Comparison of ENCODE assay signal across 18 mouse cellular contexts in genomic region chr5:53524831-53525230, GRCm38 (mm10). TPM values are rescaled to one million over a fixed set of nuclear protein-coding genes. Genes with fewer than 3 reads are reported as not detected.
DNase-seq lines count a peak whose midpoint lies in the region; ATAC-seq and TF ChIP-seq lines count a peak whose summit lies in the region.
"Had no signal": no experiment of that assay in that cellular context is flagged by ENCODE, and none has a peak within 500 bp of the region (broad histone marks: within the 10 kb centered on the region; RNA-seq: fewer than 3 reads in every experiment).

No protein-coding gene starts in this region.

- no peak for DNase-seq in hindbrain, embryonic 14.5 days (ENCODE audit: low spot score)
- DNase-seq in R1 (ENCODE audit: low read depth, low spot score): peak; percentile 88
- peak; percentile 26 for DNase-seq in fat pad, adult 2 months (ENCODE audit: extremely low read depth, low read depth, low spot score)
- DNase-seq in right cerebral cortex, postnatal 25 days: no peak
- no peak for DNase-seq in frontal cortex, postnatal 25 days (ENCODE audit: low spot score in 2 of 2)
- no peak for DNase-seq in cerebellum, adult 11-12 months
- DNase-seq: adrenal gland, postnatal 14 days; gastrocnemius, postnatal 36 days; heart, adult 11 months; heart, postnatal 4 days; kidney, adult 8-10 months had no signal

- WGBS in hindbrain, embryonic 12.5 days: 52% methylated on average over 5 of the region's 5 CpGs
- WGBS in hindbrain, embryonic 14.5 days: 43% methylated on average over 5 of the region's 5 CpGs

- no peak overlapping the region for H3K9ac ChIP-seq in hindbrain, embryonic 12.5 days
- H3K9ac ChIP-seq in hindbrain, embryonic 14.5 days: no peak overlapping the region
- H3K9ac ChIP-seq: embryonic facial prominence, embryonic 13.5 days; heart, embryonic 13.5 days had no signal

- no peaks in the 10 kb centered on the region for H3K36me3 ChIP-seq in hindbrain, embryonic 12.5 days
- no peaks in the 10 kb centered on the region for H3K36me3 ChIP-seq in hindbrain, embryonic 14.5 days (replicated peaks; ENCODE audit: control insufficient read depth, insufficient read depth)
- H3K36me3 ChIP-seq in E14TG2a.4 (ENCODE audit: insufficient read depth, low read length): no peaks in the 10 kb centered on the region
- H3K36me3 ChIP-seq: embryonic facial prominence, embryonic 13.5 days; heart, embryonic 13.5 days had no signal

- H3K27ac ChIP-seq in hindbrain, embryonic 12.5 days: 0 out of 2 replicates have a peak overlapping the region, but pooled peaks have one; percentile 14
- H3K27ac ChIP-seq in hindbrain, embryonic 14.5 days: no peak overlapping the region
- H3K27ac ChIP-seq: embryonic facial prominence, embryonic 13.5 days; heart, embryonic 13.5 days had no signal

- no peaks in the 10 kb centered on the region for H3K9me3 ChIP-seq in hindbrain, embryonic 12.5 days (replicated peaks)
- H3K9me3 ChIP-seq in hindbrain, embryonic 14.5 days (ENCODE audit: control insufficient read depth, low read length): no peaks in the 10 kb centered on the region
- H3K9me3 ChIP-seq in E14TG2a.4 (ENCODE audit: low read length): no peaks in the 10 kb centered on the region
- H3K9me3 ChIP-seq: embryonic facial prominence, embryonic 13.5 days; forebrain, embryonic 13.5 days had no signal

- TF ChIP-seq CTCF in E14TG2a.4 (conservative IDR thresholded peaks at IDR 0.05; ENCODE audit: low read length): no peak

- H3K27me3 ChIP-seq in hindbrain, embryonic 12.5 days: no peaks in the 10 kb centered on the region
- no peaks in the 10 kb centered on the region for H3K27me3 ChIP-seq in hindbrain, embryonic 14.5 days (ENCODE audit: control insufficient read depth, insufficient read depth, low read length)
- H3K27me3 ChIP-seq in E14TG2a.4 (ENCODE audit: insufficient read depth, low read length): peaks cover 11% of the 10 kb centered on the region
- H3K27me3 ChIP-seq: embryonic facial prominence, embryonic 13.5 days; forebrain, embryonic 13.5 days had no signal

- ATAC-seq in hindbrain, embryonic 12.5 days (ENCODE audit: low FRiP score): no peak
- no peak for ATAC-seq in hindbrain, embryonic 14.5 days (ENCODE audit: low FRiP score)
- ATAC-seq: inflammation-experienced regulatory T-cells, adult 6 months; intestine, postnatal 0 days had no signal

- H3K4me1 ChIP-seq in hindbrain, embryonic 12.5 days: peaks cover 21% of the 10 kb centered on the region
- peaks cover 15% of the 10 kb centered on the region for H3K4me1 ChIP-seq in hindbrain, embryonic 14.5 days (replicated peaks; ENCODE audit: control insufficient read depth, insufficient read depth, low read length)
- H3K4me1 ChIP-seq in E14TG2a.4 (replicated peaks; ENCODE audit: low read depth, low read length): peaks cover 33% of the 10 kb centered on the region

- no peak overlapping the region for H3K4me2 ChIP-seq in hindbrain, embryonic 12.5 days (replicated peaks)
- H3K4me2 ChIP-seq in hindbrain, embryonic 14.5 days (replicated peaks): no peak overlapping the region
- H3K4me2 ChIP-seq: embryonic facial prominence, embryonic 13.5 days; heart, embryonic 13.5 days had no signal

- no peak overlapping the region for H3K4me3 ChIP-seq in hindbrain, embryonic 12.5 days
- no peak overlapping the region for H3K4me3 ChIP-seq in hindbrain, embryonic 14.5 days (replicated peaks; ENCODE audit: low read length)
- 0 out of 2 replicates have a peak overlapping the region, but pooled peaks have one; percentile 68 for H3K4me3 ChIP-seq in E14TG2a.4 (replicated peaks; ENCODE audit: low read length)
- H3K4me3 ChIP-seq: embryonic facial prominence, embryonic 13.5 days; heart, embryonic 13.5 days had no signal

RNA-seq across cellular contexts. Expression of gene Rbpj, which starts 58.9 kb away (rescaled TPM):
- 58.8 and 64.3 TPM in 2 replicates for polyA plus RNA-seq in hindbrain, embryonic 12.5 days (2016; fragmentation: Nextera tagmentation; extraction: Ambion mirVana)
- 38.8 and 41.7 TPM in 2 replicates for polyA plus RNA-seq in hindbrain, embryonic 14.5 days (2014; fragmentation: Nextera tagmentation; extraction: Ambion mirVana)

Comparison
In these comparisons a context has a peak if more than half of its experiments do, and no peak if none do; other contexts are left out.
1. DNase-seq: peak in R1 (single experiment) and fat pad, adult 2 months (single experiment); none in hindbrain, embryonic 14.5 days (single experiment), right cerebral cortex, postnatal 25 days (single experiment), frontal cortex, postnatal 25 days (0 of 2) and cerebellum, adult 11-12 months (single experiment).